Mouse (Mus musculus): Measurements from ENCODE around the gene Ankrd52.

DNA sequence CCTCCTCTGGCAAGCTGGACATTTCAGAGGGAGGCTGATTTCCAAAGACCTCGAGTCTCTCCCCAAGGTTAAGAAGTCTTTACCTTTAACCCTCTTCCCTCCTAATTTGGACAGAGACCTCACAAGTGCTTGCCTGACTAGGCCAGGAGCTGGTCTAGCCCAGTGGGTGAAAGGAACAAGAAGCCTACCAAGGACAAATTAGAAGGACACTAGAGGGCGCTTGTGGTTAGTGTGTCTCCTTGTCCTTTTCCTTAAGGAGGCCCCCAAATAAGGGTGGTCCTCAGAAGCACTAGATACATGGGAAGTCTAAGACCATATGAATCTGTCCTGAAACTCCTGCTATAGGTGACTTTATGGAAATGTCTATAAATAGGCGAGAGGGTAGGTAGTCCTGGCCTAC, 14.3 kb upstream of the Ankrd52 start:
- TF ChIP-seq CTCF (IDR thresholded peaks at IDR 0.05; ENCODE audit: control insufficient read depth, insufficient read depth, low read length) (no peak), POLR2A (IDR thresholded peaks at IDR 0.05; ENCODE audit: borderline replicate concordance, control insufficient read depth, low read depth, low read length) (no peak)
